Mouse (Mus musculus) CH12.LX (cell line): ENCODE results near the gene Lmf2. TPM values are rescaled to one million over a fixed set of nuclear protein-coding genes. Genes with fewer than 3 reads are reported as not detected.
A peak's percentile ranks its signal among the peaks of the same experiment; 100 is the strongest.

Experiments used
- DNase-seq: peaks from one replicate; pipeline ENCODE4 v3.0.0-alpha.2; 2013; ENCODE audit errors: extremely low read depth
- H3K27ac ChIP-seq: 2 replicates; pipeline ENCODE4 v1.5.1; 2012; ENCODE audit warnings: low read depth, mild to moderate bottlenecking, control low read depth, moderate library complexity; ENCODE audit not compliant: insufficient read depth
- H3K27me3 ChIP-seq: replicated peaks from 2 replicates; pipeline ENCODE3; 2012; ENCODE audit warnings: inconsistent platforms
- H3K36me3 ChIP-seq, 2 experiments: replicated peaks in 1 of 2; 2 replicates each; pipeline versions ENCODE3 to v1.6.1; 2012; ENCODE audit warnings: inconsistent platforms in 1 of 2, low read length in 1 of 2, mild to moderate bottlenecking in 1 of 2, mixed read lengths in 1 of 2, moderate library complexity in 1 of 2; ENCODE audit not compliant: control insufficient read depth in 1 of 2, insufficient read depth in 1 of 2
- H3K4me1 ChIP-seq, 2 experiments: 2 replicates each; pipeline ENCODE4 v1.6.1; 2012; ENCODE audit warnings: inconsistent platforms in 1 of 2, moderate library complexity in 1 of 2; ENCODE audit not compliant: insufficient read depth in 2 of 2, control insufficient read depth in 1 of 2
- H3K4me2 ChIP-seq: 2 replicates; pipeline ENCODE4 v1.6.1; 2012; ENCODE audit warnings: low read depth, mild to moderate bottlenecking, control low read depth; ENCODE audit not compliant: poor library complexity, insufficient read depth, severe bottlenecking
- H3K4me3 ChIP-seq, 3 experiments: fragments of 150-350 bp in 1 of 3; sonication (generic) in 1 of 3; replicated peaks in 1 of 3; 2 replicates each; pipeline versions ENCODE3 to v1.5.1; 2011 to 2012; ENCODE audit warnings: low read depth in 2 of 3, low read length in 2 of 3, mild to moderate bottlenecking in 2 of 3, moderate library complexity in 2 of 3, control low read depth in 1 of 3, improper control_type of control experiment in 1 of 3, inconsistent platforms in 1 of 3, mixed read lengths in 1 of 3; ENCODE audit not compliant: poor library complexity in 1 of 3
- H3K79me2 ChIP-seq: replicated peaks from 2 replicates; pipeline ENCODE4 v1.6.1; 2012; ENCODE audit warnings: mild to moderate bottlenecking, moderate library complexity; ENCODE audit not compliant: control insufficient read depth, poor library complexity, insufficient read depth, severe bottlenecking; ENCODE audit errors: extremely low read depth
- H3K9ac ChIP-seq: 2 replicates; pipeline ENCODE4 v1.6.1; 2012; ENCODE audit warnings: low read depth, mild to moderate bottlenecking, control low read depth, moderate library complexity; ENCODE audit not compliant: insufficient read depth
- H3K9me3 ChIP-seq: replicated peaks from 2 replicates; pipeline ENCODE3; 2012; ENCODE audit warnings: low read length, inconsistent platforms, mixed read lengths
- BHLHE40 ChIP-seq: IDR thresholded peaks from 2 replicates; pipeline ENCODE4 v1.6.1; 2011; ENCODE audit warnings: mild to moderate bottlenecking, low read depth, low read length, improper control_type of control experiment
- EP300 ChIP-seq: IDR thresholded peaks from 2 replicates; pipeline ENCODE4 v1.6.1; 2011; ENCODE audit warnings: low read length, improper control_type of control experiment
- ETS1 ChIP-seq: conservative IDR thresholded peaks from 2 replicates; pipeline ENCODE4 v1.6.1; 2012; ENCODE audit warnings: low read depth, mild to moderate bottlenecking, inconsistent platforms, low read length, improper control_type of control experiment, moderate library complexity
- GABPA ChIP-seq: IDR thresholded peaks from 2 replicates; pipeline ENCODE4 v1.6.1; 2012; ENCODE audit warnings: low read depth, low read length, improper control_type of control experiment, inconsistent platforms; ENCODE audit not compliant: insufficient replicate concordance
- IRF4 ChIP-seq: IDR thresholded peaks from 2 replicates; pipeline ENCODE4 v1.6.1; 2014; ENCODE audit warnings: low read depth, mild to moderate bottlenecking, inconsistent platforms, low read length, improper control_type of control experiment
- JUN ChIP-seq: IDR thresholded peaks from 2 replicates; pipeline ENCODE4 v1.6.1; 2011; ENCODE audit warnings: low read depth, mild to moderate bottlenecking, low read length, improper control_type of control experiment, moderate library complexity; ENCODE audit not compliant: insufficient read depth
- MAX ChIP-seq: IDR thresholded peaks from 2 replicates; pipeline ENCODE4 v1.6.1; 2011; ENCODE audit warnings: low read length, improper control_type of control experiment
- MAZ ChIP-seq: IDR thresholded peaks from 2 replicates; pipeline ENCODE4 v1.6.1; 2012; ENCODE audit warnings: low read depth, mild to moderate bottlenecking, inconsistent platforms, low read length, improper control_type of control experiment, moderate library complexity
- MYC ChIP-seq: IDR thresholded peaks from 2 replicates; pipeline ENCODE4 v1.6.1; 2011; ENCODE audit warnings: low read depth, mild to moderate bottlenecking, improper control_type of control experiment, low read length
- NELFE ChIP-seq: IDR thresholded peaks from 2 replicates; pipeline ENCODE4 v1.6.1; 2011; ENCODE audit warnings: low read depth, low read length, improper control_type of control experiment
- NRF1 ChIP-seq: IDR thresholded peaks from 2 replicates; pipeline ENCODE4 v1.6.1; 2014; ENCODE audit warnings: low read depth, mild to moderate bottlenecking, inconsistent platforms, low read length, improper control_type of control experiment, moderate library complexity
- PAX5 ChIP-seq: IDR thresholded peaks from 2 replicates; pipeline ENCODE4 v1.6.1; 2012; ENCODE audit warnings: low read length, inconsistent platforms, mixed read lengths
- POLR2AphosphoS2 ChIP-seq: IDR thresholded peaks from 2 replicates; pipeline ENCODE4 v1.6.1; 2011; ENCODE audit warnings: low read depth, low read length, improper control_type of control experiment
- RCOR1 ChIP-seq: conservative IDR thresholded peaks from 2 replicates; pipeline ENCODE4 v1.6.1; 2012; ENCODE audit warnings: low read depth, mild to moderate bottlenecking, inconsistent platforms, low read length, improper control_type of control experiment
- SIN3A ChIP-seq: IDR thresholded peaks from 2 replicates; pipeline ENCODE4 v1.6.1; 2012; ENCODE audit warnings: low read length, improper control_type of control experiment, inconsistent platforms
- TBP ChIP-seq: conservative IDR thresholded peaks from 2 replicates; pipeline ENCODE4 v1.6.1; 2011; ENCODE audit warnings: low read depth, low read length, improper control_type of control experiment
- TCF12 ChIP-seq: IDR thresholded peaks from 2 replicates; pipeline ENCODE4 v1.6.1; 2014; ENCODE audit warnings: low read depth, mild to moderate bottlenecking, inconsistent platforms, low read length, improper control_type of control experiment
- USF1 ChIP-seq: IDR thresholded peaks from 2 replicates; pipeline ENCODE4 v1.6.1; 2014; ENCODE audit warnings: low read depth, mild to moderate bottlenecking, inconsistent platforms, low read length, improper control_type of control experiment
- ZMIZ1 ChIP-seq: IDR thresholded peaks from 2 replicates; pipeline ENCODE4 v1.6.1; 2012; ENCODE audit warnings: low read depth, mild to moderate bottlenecking, inconsistent platforms, low read length, improper control_type of control experiment
- dilution Hi-C: fragments of 300-500 bp; cut with MboI; formaldehyde crosslinking; loops from 2 replicates; pipeline ENCODE4 v1.14.3; 2020; ENCODE audit warnings: low sequenced_read_pairs; ENCODE audit not compliant: extremely low pct_unique_long_range_greater_than_20kb, extremely low pct_ligation_motif_present
- in situ Hi-C: fragments of 300-500 bp; cut with MboI; formaldehyde crosslinking; loops from 3 replicates; pipeline ENCODE4 v1.14.3; 2019; ENCODE audit warnings: low sequenced_read_pairs, low pct_ligation_motif_present, low pct_unique_long_range_greater_than_20kb, mixed read lengths
- polyA plus RNA-seq: library from polyadenylated mRNA; unstranded; fragments of >175 nt; gene quantifications from 2 replicates; pipeline ENCODE4 v1.2.1, GENCODE M21; 2012; ENCODE audit warnings: low read depth; ENCODE audit not compliant: insufficient read length
- total RNA-seq, 2 experiments: library from RNA; depleted of rRNA; stranded (reverse); fragments of 300-350 nt in 1 of 2; fragments of >200 nt in 1 of 2; gene quantifications; 2 replicates each; pipeline ENCODE4 v1.2.3; 2012 to 2014

Lmf2 gene
- total and polyA plus RNA-seq, 3 experiments, result 9.9 to 36.2 (median 18.5) TPM

DNA sequence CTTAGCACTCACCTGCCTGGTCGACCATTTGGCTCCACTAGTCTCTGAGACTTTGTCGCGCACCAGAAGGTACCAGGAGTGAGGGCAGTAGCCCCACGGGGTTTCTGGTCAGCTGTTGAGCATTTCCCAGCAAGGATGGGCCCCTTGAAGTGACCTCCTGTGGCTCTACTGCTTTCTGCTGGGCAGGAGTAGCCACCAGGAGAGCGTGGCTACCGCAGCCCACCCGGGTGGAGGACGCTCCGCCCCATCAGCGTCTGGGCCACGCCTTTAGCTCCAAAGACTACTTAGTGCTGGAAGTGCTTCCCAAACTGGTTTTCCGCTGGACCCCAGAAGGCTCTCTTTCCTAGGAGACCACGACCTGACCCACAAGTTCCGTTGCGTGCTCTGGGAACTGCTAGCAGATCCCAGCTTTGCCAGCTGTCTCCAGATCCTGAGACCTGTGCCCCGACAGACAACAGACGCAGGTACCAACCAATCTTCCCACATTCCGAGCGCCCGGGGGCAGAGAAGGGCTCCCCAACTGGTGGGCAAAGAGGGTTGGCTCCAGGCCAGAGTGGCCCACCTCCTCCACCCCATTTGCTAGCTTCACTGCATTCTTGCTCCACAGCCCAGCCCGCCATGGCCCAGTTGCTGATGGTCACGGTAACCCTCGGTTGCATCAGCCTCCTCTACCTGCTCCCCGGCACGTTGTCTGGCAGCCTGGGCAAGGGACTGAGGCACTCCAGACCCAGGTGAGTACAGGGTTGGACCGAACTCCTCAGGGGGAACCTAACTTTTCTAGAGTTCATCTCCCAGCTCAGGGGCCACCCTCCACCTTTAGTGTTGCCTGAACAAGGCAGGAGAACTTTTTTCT, 32.6 kb downstream of the Lmf2 start, which contains the start of gene Adm2:
TSS of gene Adm2 (plus strand) at position 51 of the 853 bp plus-strand sequence.
- peaks cover 16 to 30% of the 10 kb centered on the region in 2 experiments for H3K4me1 ChIP-seq
- no peaks in the 10 kb centered on the region for H3K36me3 ChIP-seq
- H3K9ac ChIP-seq, result peak within 1 kb of the TSS; percentile 64
- no peaks in the 10 kb centered on the region for H3K9me3 ChIP-seq
- H3K79me2 ChIP-seq, result no peaks in the 10 kb centered on the region
- TF ChIP-seq MAX, result peak; percentile 15; the same call in 1 of the 2 replicates
- TF ChIP-seq ZMIZ1, result no peak
- TF ChIP-seq MYC, result peak; percentile 67; the same call in 1 of the 2 replicates
- TF ChIP-seq NELFE, result 0 out of 2 replicates have a peak, but pooled peaks have one; percentile 18
- TF ChIP-seq RCOR1, result no peak
- peak; percentile 15; the same call in 1 of the 2 replicates for TF ChIP-seq TCF12
- H3K27ac ChIP-seq, result no peak within 1 kb of the TSS
- dilution Hi-C loops, result no loop called here
- no peak for DNase-seq
- H3K27me3 ChIP-seq, result no peaks in the 10 kb centered on the region
- H3K4me3 ChIP-seq, result peak within 1 kb of the TSS; percentile 18 to 48 (median 26)
- in situ Hi-C loops, result no loop called here
- H3K4me2 ChIP-seq, result peak within 1 kb of the TSS; percentile 48

DNA sequence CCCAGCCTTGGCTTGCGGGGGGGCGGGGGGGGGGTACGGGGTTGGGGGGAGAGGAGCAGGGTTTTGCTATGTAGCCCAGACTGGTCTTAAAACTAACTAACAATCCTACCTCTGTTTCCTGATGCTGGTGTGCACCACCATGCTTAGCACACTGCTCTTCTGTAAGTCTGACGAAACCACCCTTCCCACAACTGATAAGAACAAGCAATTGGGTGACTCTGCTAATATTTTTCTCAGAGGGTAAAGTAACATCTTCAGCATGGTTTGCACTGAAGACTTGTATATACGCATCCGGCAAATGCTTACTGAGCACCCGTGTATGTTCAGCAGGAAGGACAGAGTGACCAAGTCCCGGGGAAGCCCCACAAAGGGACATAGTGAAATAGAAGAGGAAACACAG, 34.2 kb downstream of the Lmf2 start:
- no peak overlapping the region for H3K4me2 ChIP-seq
- H3K27ac ChIP-seq, result no peak overlapping the region
- H3K27me3 ChIP-seq, result no peaks in the 10 kb centered on the region
- no peaks in the 10 kb centered on the region for H3K79me2 ChIP-seq
- no peak for DNase-seq
- H3K4me1 ChIP-seq, result peaks cover 16 to 32% of the 10 kb centered on the region in 2 experiments
- in situ Hi-C loops, result no loop called here
- no peaks in the 10 kb centered on the region for H3K9me3 ChIP-seq
- no peaks in the 10 kb centered on the region for H3K36me3 ChIP-seq
- H3K4me3 ChIP-seq, result no peak overlapping the region
- dilution Hi-C loops, result no loop called here
- TF ChIP-seq NRF1 (no peak), MAZ (no peak), JUN (no peak), MYC (no peak), PAX5 (no peak), SIN3A (no peak), ETS1 (no peak), IRF4 (no peak), BHLHE40 (no peak), USF1 (no peak), RCOR1 (no peak), GABPA (no peak), POLR2AphosphoS2 (no peak), EP300 (no peak), MAX (no peak), TBP (no peak)
- H3K9ac ChIP-seq, result no peak overlapping the region
